Mouse (Mus musculus) heart, adult 2 months (tissue): ENCODE measurements around the gene Zfp831.

Experiments used
- CTCF ChIP-seq: fragments of 200-600 bp; IDR thresholded peaks from 2 replicates; pipeline ENCODE4 v1.8.1; 2022; ENCODE audit warnings: antibody characterized with exemption, mild to moderate bottlenecking, moderate library complexity
- EP300 ChIP-seq: fragments of 200-500 bp; IDR thresholded peaks from 2 replicates; pipeline ENCODE4 v1.6.1; 2011; ENCODE audit warnings: low read depth, low read length, control low read depth; ENCODE audit not compliant: insufficient read depth
- POLR2A ChIP-seq: fragments of 200-500 bp; IDR thresholded peaks from 2 replicates; pipeline ENCODE4 v1.6.1; 2011; ENCODE audit warnings: mild to moderate bottlenecking, low read depth, low read length, control low read depth; ENCODE audit not compliant: insufficient read depth

GRCm38 (mm10) chr2:174727114-174727823, 83.9 kb downstream of the Zfp831 start:
- no peak for TF ChIP-seq CTCF
- TF ChIP-seq POLR2A, result no peak
- TF ChIP-seq EP300, result no peak
